Mouse (Mus musculus) CH12.LX (cell line): ENCODE measurements around the gene Chd5. TPM values are rescaled to one million over a fixed set of nuclear protein-coding genes. Genes with fewer than 3 reads are reported as not detected.

Experiments used
- DNase-seq: peaks from one replicate; pipeline ENCODE4 v3.0.0-alpha.2; 2013; ENCODE audit errors: extremely low read depth
- H3K27ac ChIP-seq: 2 replicates; pipeline ENCODE4 v1.5.1; 2012; ENCODE audit warnings: low read depth, mild to moderate bottlenecking, control low read depth, moderate library complexity; ENCODE audit not compliant: insufficient read depth
- H3K27me3 ChIP-seq: replicated peaks from 2 replicates; pipeline ENCODE3; 2012; ENCODE audit warnings: inconsistent platforms
- H3K36me3 ChIP-seq, 2 experiments: replicated peaks in 1 of 2; 2 replicates each; pipeline versions ENCODE3 to v1.6.1; 2012; ENCODE audit warnings: inconsistent platforms in 1 of 2, low read length in 1 of 2, mild to moderate bottlenecking in 1 of 2, mixed read lengths in 1 of 2, moderate library complexity in 1 of 2; ENCODE audit not compliant: control insufficient read depth in 1 of 2, insufficient read depth in 1 of 2
- H3K4me1 ChIP-seq, 2 experiments: 2 replicates each; pipeline ENCODE4 v1.6.1; 2012; ENCODE audit warnings: inconsistent platforms in 1 of 2, moderate library complexity in 1 of 2; ENCODE audit not compliant: insufficient read depth in 2 of 2, control insufficient read depth in 1 of 2
- H3K4me2 ChIP-seq: 2 replicates; pipeline ENCODE4 v1.6.1; 2012; ENCODE audit warnings: low read depth, mild to moderate bottlenecking, control low read depth; ENCODE audit not compliant: poor library complexity, insufficient read depth, severe bottlenecking
- H3K4me3 ChIP-seq, 3 experiments: fragments of 150-350 bp in 1 of 3; sonication (generic) in 1 of 3; replicated peaks in 1 of 3; 2 replicates each; pipeline versions ENCODE3 to v1.5.1; 2011 to 2012; ENCODE audit warnings: low read depth in 2 of 3, low read length in 2 of 3, mild to moderate bottlenecking in 2 of 3, moderate library complexity in 2 of 3, control low read depth in 1 of 3, improper control_type of control experiment in 1 of 3, inconsistent platforms in 1 of 3, mixed read lengths in 1 of 3; ENCODE audit not compliant: poor library complexity in 1 of 3
- H3K79me2 ChIP-seq: replicated peaks from 2 replicates; pipeline ENCODE4 v1.6.1; 2012; ENCODE audit warnings: mild to moderate bottlenecking, moderate library complexity; ENCODE audit not compliant: control insufficient read depth, poor library complexity, insufficient read depth, severe bottlenecking; ENCODE audit errors: extremely low read depth
- H3K9ac ChIP-seq: 2 replicates; pipeline ENCODE4 v1.6.1; 2012; ENCODE audit warnings: low read depth, mild to moderate bottlenecking, control low read depth, moderate library complexity; ENCODE audit not compliant: insufficient read depth
- H3K9me3 ChIP-seq: replicated peaks from 2 replicates; pipeline ENCODE3; 2012; ENCODE audit warnings: low read length, inconsistent platforms, mixed read lengths
- CHD1 ChIP-seq: IDR thresholded peaks from 2 replicates; pipeline ENCODE4 v1.6.1; 2012; ENCODE audit warnings: low read depth, low read length, improper control_type of control experiment, inconsistent platforms
- CHD2 ChIP-seq: IDR thresholded peaks from 2 replicates; pipeline ENCODE4 v1.6.1; 2011; ENCODE audit warnings: low read length, improper control_type of control experiment
- CTCF ChIP-seq, 2 experiments: IDR thresholded peaks in 1 of 2; conservative IDR thresholded peaks in 1 of 2; 2 replicates each; pipeline ENCODE4 v1.5.1; 2011 to 2012; ENCODE audit warnings: low read depth in 2 of 2, low read length in 2 of 2, improper control_type of control experiment in 1 of 2, inconsistent platforms in 1 of 2, mild to moderate bottlenecking in 1 of 2, moderate library complexity in 1 of 2
- E2F4 ChIP-seq: IDR thresholded peaks from 2 replicates; pipeline ENCODE4 v1.6.1; 2011; ENCODE audit warnings: low read depth, low read length, improper control_type of control experiment; ENCODE audit not compliant: insufficient replicate concordance
- ELF1 ChIP-seq: IDR thresholded peaks from 2 replicates; pipeline ENCODE4 v1.6.1; 2014; ENCODE audit warnings: low read depth, mild to moderate bottlenecking, inconsistent platforms, low read length, improper control_type of control experiment
- EP300 ChIP-seq: IDR thresholded peaks from 2 replicates; pipeline ENCODE4 v1.6.1; 2011; ENCODE audit warnings: low read length, improper control_type of control experiment
- ETS1 ChIP-seq: conservative IDR thresholded peaks from 2 replicates; pipeline ENCODE4 v1.6.1; 2012; ENCODE audit warnings: low read depth, mild to moderate bottlenecking, inconsistent platforms, low read length, improper control_type of control experiment, moderate library complexity
- HCFC1 ChIP-seq: IDR thresholded peaks from 2 replicates; pipeline ENCODE4 v1.6.1; 2012; ENCODE audit warnings: low read depth, mild to moderate bottlenecking, inconsistent platforms, low read length, improper control_type of control experiment
- MAFK ChIP-seq: IDR thresholded peaks from 2 replicates; pipeline ENCODE4 v1.6.1; 2011; ENCODE audit warnings: low read length, improper control_type of control experiment; ENCODE audit not compliant: insufficient replicate concordance
- MAX ChIP-seq: IDR thresholded peaks from 2 replicates; pipeline ENCODE4 v1.6.1; 2011; ENCODE audit warnings: low read length, improper control_type of control experiment
- MAZ ChIP-seq: IDR thresholded peaks from 2 replicates; pipeline ENCODE4 v1.6.1; 2012; ENCODE audit warnings: low read depth, mild to moderate bottlenecking, inconsistent platforms, low read length, improper control_type of control experiment, moderate library complexity
- MYC ChIP-seq: IDR thresholded peaks from 2 replicates; pipeline ENCODE4 v1.6.1; 2011; ENCODE audit warnings: low read depth, mild to moderate bottlenecking, improper control_type of control experiment, low read length
- NELFE ChIP-seq: IDR thresholded peaks from 2 replicates; pipeline ENCODE4 v1.6.1; 2011; ENCODE audit warnings: low read depth, low read length, improper control_type of control experiment
- NRF1 ChIP-seq: IDR thresholded peaks from 2 replicates; pipeline ENCODE4 v1.6.1; 2014; ENCODE audit warnings: low read depth, mild to moderate bottlenecking, inconsistent platforms, low read length, improper control_type of control experiment, moderate library complexity
- POLR2A ChIP-seq: IDR thresholded peaks from 2 replicates; pipeline ENCODE4 v1.6.1; 2011; ENCODE audit warnings: low read depth, mild to moderate bottlenecking, improper control_type of control experiment, low read length
- POLR2AphosphoS2 ChIP-seq: IDR thresholded peaks from 2 replicates; pipeline ENCODE4 v1.6.1; 2011; ENCODE audit warnings: low read depth, low read length, improper control_type of control experiment
- RAD21 ChIP-seq: IDR thresholded peaks from 2 replicates; pipeline ENCODE4 v1.6.1; 2011; ENCODE audit warnings: low read depth, mild to moderate bottlenecking, low read length, improper control_type of control experiment, moderate library complexity
- RCOR1 ChIP-seq: conservative IDR thresholded peaks from 2 replicates; pipeline ENCODE4 v1.6.1; 2012; ENCODE audit warnings: low read depth, mild to moderate bottlenecking, inconsistent platforms, low read length, improper control_type of control experiment
- SIN3A ChIP-seq: IDR thresholded peaks from 2 replicates; pipeline ENCODE4 v1.6.1; 2012; ENCODE audit warnings: low read length, improper control_type of control experiment, inconsistent platforms
- SMC3 ChIP-seq: IDR thresholded peaks from 2 replicates; pipeline ENCODE4 v1.6.1; 2011; ENCODE audit warnings: low read depth, low read length, improper control_type of control experiment
- TBP ChIP-seq: conservative IDR thresholded peaks from 2 replicates; pipeline ENCODE4 v1.6.1; 2011; ENCODE audit warnings: low read depth, low read length, improper control_type of control experiment
- TCF12 ChIP-seq: IDR thresholded peaks from 2 replicates; pipeline ENCODE4 v1.6.1; 2014; ENCODE audit warnings: low read depth, mild to moderate bottlenecking, inconsistent platforms, low read length, improper control_type of control experiment
- USF1 ChIP-seq: IDR thresholded peaks from 2 replicates; pipeline ENCODE4 v1.6.1; 2014; ENCODE audit warnings: low read depth, mild to moderate bottlenecking, inconsistent platforms, low read length, improper control_type of control experiment
- ZC3H11A ChIP-seq: IDR thresholded peaks from 2 replicates; pipeline ENCODE4 v1.6.1; 2012; ENCODE audit warnings: low read depth, mild to moderate bottlenecking, inconsistent platforms, low read length, improper control_type of control experiment
- ZKSCAN1 ChIP-seq: IDR thresholded peaks from 2 replicates; pipeline ENCODE4 v1.6.1; 2012; ENCODE audit warnings: low read depth, inconsistent platforms, low read length, improper control_type of control experiment, borderline replicate concordance
- ZNF384 ChIP-seq: IDR thresholded peaks from 2 replicates; pipeline ENCODE4 v1.6.1; 2012; ENCODE audit warnings: low read depth, low read length, improper control_type of control experiment, inconsistent platforms
- dilution Hi-C: fragments of 300-500 bp; cut with MboI; formaldehyde crosslinking; loops from 2 replicates; pipeline ENCODE4 v1.14.3; 2020; ENCODE audit warnings: low sequenced_read_pairs; ENCODE audit not compliant: extremely low pct_unique_long_range_greater_than_20kb, extremely low pct_ligation_motif_present
- in situ Hi-C: fragments of 300-500 bp; cut with MboI; formaldehyde crosslinking; loops from 3 replicates; pipeline ENCODE4 v1.14.3; 2019; ENCODE audit warnings: low sequenced_read_pairs, low pct_ligation_motif_present, low pct_unique_long_range_greater_than_20kb, mixed read lengths
- polyA plus RNA-seq: library from polyadenylated mRNA; unstranded; fragments of >175 nt; gene quantifications from 2 replicates; pipeline ENCODE4 v1.2.1, GENCODE M21; 2012; ENCODE audit warnings: low read depth; ENCODE audit not compliant: insufficient read length
- total RNA-seq, 2 experiments: library from RNA; depleted of rRNA; stranded (reverse); fragments of 300-350 nt in 1 of 2; fragments of >200 nt in 1 of 2; gene quantifications; 2 replicates each; pipeline ENCODE4 v1.2.3; 2012 to 2014

Chd5 gene
- total and polyA plus RNA-seq, 3 experiments: 0.44 to 3.4 (median 1.2) TPM

GRCm38 (mm10) chr4:152318517-152319234 lies 19.8 kb upstream of the Chd5 start, which contains the start of gene Rnf207:
Rnf207 (minus strand) TSS chr4:152318993.
- Histone ChIP-seq H3K9me3 (no peaks in the 10 kb centered on the region), H3K27me3 (peaks cover 30% of the 10 kb centered on the region), H3K79me2 (no peaks in the 10 kb centered on the region), H3K4me1 (peaks cover 0 to 10% of the 10 kb centered on the region in 2 experiments; a peak in 2 of 4 replicates), H3K27ac (no peak within 1 kb of the TSS), H3K36me3 (no peaks in the 10 kb centered on the region), H3K4me2 (no peak within 1 kb of the TSS), H3K9ac (no peak within 1 kb of the TSS), H3K4me3 (no peak within 1 kb of the TSS)
- in situ Hi-C loops (no loop called here), dilution Hi-C loops (no loop called here)
- DNase-seq: no peak
- TF ChIP-seq CHD2 (no peak), POLR2AphosphoS2 (no peak), E2F4 (no peak), MAX (no peak), RCOR1 (no peak), NELFE (no peak), TCF12 (no peak), HCFC1 (no peak), TBP (no peak), ELF1 (no peak), RAD21 (peak; percentile 51), SIN3A (no peak), ZNF384 (no peak), MAZ (no peak), SMC3 (peak; percentile 59), CTCF (conservative IDR thresholded peaks at IDR 0.05 in 1 of 2, IDR thresholded peaks at IDR 0.05 in 1 of 2; ENCODE audit: low read depth in 2 of 2, low read length in 2 of 2) (peak in 1 of 2 experiments; percentile 75; a peak in 2 of 4 replicates), POLR2A (no peak), NRF1 (no peak), ZC3H11A (no peak), CHD1 (no peak), EP300 (no peak), USF1 (no peak), ZKSCAN1 (no peak), ETS1 (no peak), MAFK (no peak), MYC (no peak)
